Mouse (Mus musculus) heart, adult 2 months (tissue): ENCODE data around the gene Sptb.

Source experiments
- CTCF ChIP-seq: fragments of 200-600 bp; IDR thresholded peaks from 2 replicates; pipeline ENCODE4 v1.8.1; 2022; ENCODE audit warnings: antibody characterized with exemption, mild to moderate bottlenecking, moderate library complexity
- EP300 ChIP-seq: fragments of 200-500 bp; IDR thresholded peaks from 2 replicates; pipeline ENCODE4 v1.6.1; 2011; ENCODE audit warnings: low read depth, low read length, control low read depth; ENCODE audit not compliant: insufficient read depth
- POLR2A ChIP-seq: fragments of 200-500 bp; IDR thresholded peaks from 2 replicates; pipeline ENCODE4 v1.6.1; 2011; ENCODE audit warnings: mild to moderate bottlenecking, low read depth, low read length, control low read depth; ENCODE audit not compliant: insufficient read depth

GRCm38 (mm10) chr12:76687498-76688200 lies 22.7 kb downstream of the Sptb start:
- no peak for TF ChIP-seq POLR2A
- TF ChIP-seq EP300 = no peak
- TF ChIP-seq CTCF = no peak
